Mouse (Mus musculus) hindbrain, postnatal 0 days (tissue): ENCODE results near the gene Olfr589. TPM values are rescaled to one million over a fixed set of nuclear protein-coding genes. Genes with fewer than 3 reads are reported as not detected.
A peak's percentile ranks its signal among the peaks of the same experiment; 100 is the strongest.
"Not testable (repeated sequence)": the region's sequence is repeated elsewhere in the genome, so short reads cannot be mapped to it uniquely, and the experiment has no call there.

ENCODE experiments used
- ATAC-seq: fragments of 200-750 bp; cut with Nextera tagmentation; 2 replicates; pipeline ENCODE4 v1.8.0; 2017; ENCODE audit warnings: mild to moderate bottlenecking, moderate TSS enrichment, moderate library complexity
- DNase-seq: peaks from one replicate; pipeline ENCODE4 v3.0.0-alpha.2; 2015; ENCODE audit warnings: low spot score
- H3K27ac ChIP-seq: fragments of 300-500 bp; sonication (generic); 2 replicates; pipeline ENCODE4 v1.5.1; 2014; ENCODE audit warnings: mild to moderate bottlenecking
- H3K27me3 ChIP-seq: fragments of 300-500 bp; sonication (generic); 2 replicates; pipeline ENCODE4 v1.6.1; 2014; ENCODE audit warnings: low read length, mixed read lengths; ENCODE audit not compliant: insufficient read depth
- H3K36me3 ChIP-seq: fragments of 300-500 bp; sonication (generic); 2 replicates; pipeline ENCODE4 v1.6.1; 2014; ENCODE audit warnings: low read length, mixed read lengths; ENCODE audit not compliant: insufficient read depth
- H3K4me1 ChIP-seq: fragments of 300-500 bp; sonication (generic); 2 replicates; pipeline ENCODE4 v1.6.1; 2014; ENCODE audit warnings: antibody characterized with exemption, low read length, mixed read lengths; ENCODE audit not compliant: insufficient read depth
- H3K4me2 ChIP-seq: fragments of 300-500 bp; sonication (generic); 2 replicates; pipeline ENCODE4 v1.6.1; 2014; ENCODE audit warnings: low read depth, mild to moderate bottlenecking, low read length, moderate library complexity, mixed read lengths
- H3K4me3 ChIP-seq: fragments of 300-500 bp; sonication (generic); 2 replicates; pipeline ENCODE4 v1.5.1; 2014; ENCODE audit warnings: low read length
- H3K9ac ChIP-seq: fragments of 300-500 bp; sonication (generic); replicated peaks from 2 replicates; pipeline ENCODE4 v1.6.1; 2014; ENCODE audit warnings: mild to moderate bottlenecking, low read length, moderate library complexity, mixed read lengths
- H3K9me3 ChIP-seq: fragments of 300-500 bp; sonication (generic); 2 replicates; pipeline ENCODE4 v1.6.1; 2016; ENCODE audit warnings: low read length, mixed read lengths
- CTCF ChIP-seq: IDR thresholded peaks from 2 replicates; pipeline ENCODE4 v1.5.1; 2016; ENCODE audit warnings: antibody characterized with exemption, control low read depth, low read depth
- WGBS: fragments of 180-500 bp; shearing (Covaris S2); extraction: QIAGEN DNeasy Blood & Tissue Kit; methylation state at CpG from one replicate; pipeline ENCODE4 v1.1.7; 2014; 5-methylcytosine and 5-hydroxymethylcytosine counted together
- polyA plus RNA-seq: library from polyadenylated mRNA; unstranded; fragments of >200 nt; fragmentation: Nextera tagmentation; extraction: Ambion mirVana; gene quantifications from 2 replicates; pipeline ENCODE4 v1.2.1, GENCODE M21; 2015
- total RNA-seq: library from RNA; depleted of rRNA; stranded (reverse); fragments of >200 nt; gene quantifications from 2 replicates; pipeline ENCODE4 v1.2.3, GENCODE M21; 2014; rRNA removed

Olfr589 gene
- total RNA-seq (not detected in 2 replicates), polyA plus RNA-seq (not detected in 2 replicates)

- H3K27me3 ChIP-seq: no peaks in the 10 kb centered on the region
- H3K4me1 ChIP-seq: no peaks in the 10 kb centered on the region
- no peaks in the 10 kb centered on the region for H3K36me3 ChIP-seq
- no peak within 1 kb of the TSS for H3K9ac ChIP-seq
- no peak within 1 kb of the TSS for H3K4me2 ChIP-seq
- no peak within 1 kb of the TSS for H3K27ac ChIP-seq
- WGBS: 64% methylated on average over 2 of the region's 2 CpGs
- H3K4me3 ChIP-seq: no peak within 1 kb of the TSS
- no peak for TF ChIP-seq CTCF
- ATAC-seq: no peak
- no peak for DNase-seq
- no peaks in the 10 kb centered on the region for H3K9me3 ChIP-seq
Measured at GRCm38 (mm10) chr7:103156256-103156655, at the start of gene Olfr589. Gene Olfr589, minus strand, starts transcription at chr7:103156356.

- not testable (repeated sequence) for H3K4me3 ChIP-seq, H3K27me3 ChIP-seq, H3K27ac ChIP-seq, ATAC-seq, H3K9ac ChIP-seq, DNase-seq, H3K4me1 ChIP-seq, H3K9me3 ChIP-seq, H3K36me3 ChIP-seq, H3K4me2 ChIP-seq
- WGBS: 72% methylated on average over 1 of the region's 1 CpGs
Measured at GRCm38 (mm10) chr7:103184503-103184902, 28.3 kb upstream of the Olfr589 start, which contains the start of gene Olfr592. Gene Olfr592, plus strand, starts transcription at chr7:103184803.

- Histone ChIP-seq H3K9me3 (peaks cover 7% of the 10 kb centered on the region; the same call in 1 of the 2 replicates), H3K36me3 (no peaks in the 10 kb centered on the region), H3K4me1 (no peaks in the 10 kb centered on the region), H3K9ac (no peak within 1 kb of the TSS), H3K27ac (no peak within 1 kb of the TSS), H3K27me3 (no peaks in the 10 kb centered on the region), H3K4me3 (no peak within 1 kb of the TSS), H3K4me2 (no peak within 1 kb of the TSS)
- no peak for TF ChIP-seq CTCF
- no peak for DNase-seq
- WGBS: 84% methylated on average over 1 of the region's 1 CpGs
- no peak for ATAC-seq
Measured at GRCm38 (mm10) chr7:103178240-103178639, 22.1 kb upstream of the Olfr589 start, which contains the start of gene Olfr591. Gene Olfr591, minus strand, starts transcription at chr7:103178340.

GRCm38 (mm10) chr7:103169697-103170096, 13.5 kb upstream of the Olfr589 start:
- Histone ChIP-seq H3K36me3 (no peaks in the 10 kb centered on the region), H3K9me3 (no peaks in the 10 kb centered on the region)
- no peak for ATAC-seq

GRCm38 (mm10) chr7:103140579-103140978, 15.6 kb downstream of the Olfr589 start, which contains the start of gene Olfr588-ps1:
Gene Olfr588-ps1, plus strand, starts transcription at chr7:103140879.
- no peak within 1 kb of the TSS for H3K4me3 ChIP-seq
- no peaks in the 10 kb centered on the region for H3K36me3 ChIP-seq
- no peaks in the 10 kb centered on the region for H3K27me3 ChIP-seq
- H3K9me3 ChIP-seq: no peaks in the 10 kb centered on the region
- H3K9ac ChIP-seq: no peak within 1 kb of the TSS
- 83% methylated on average over 1 of the region's 1 CpGs for WGBS
- H3K4me1 ChIP-seq: no peaks in the 10 kb centered on the region
- no peak for ATAC-seq
- DNase-seq: no peak
- TF ChIP-seq CTCF: no peak
- no peak within 1 kb of the TSS for H3K27ac ChIP-seq
- H3K4me2 ChIP-seq: no peak within 1 kb of the TSS

More at GRCm38 (mm10) chr7:103169697-103170096, 13.5 kb upstream of the Olfr589 start:
- no peak for TF ChIP-seq CTCF
- Histone ChIP-seq H3K27me3 (no peaks in the 10 kb centered on the region), H3K4me2 (no peak overlapping the region), H3K9ac (no peak overlapping the region), H3K4me1 (no peaks in the 10 kb centered on the region), H3K4me3 (no peak overlapping the region), H3K27ac (no peak overlapping the region)
- DNase-seq: no peak
- 79% methylated on average over 5 of the region's 5 CpGs for WGBS

DNA sequence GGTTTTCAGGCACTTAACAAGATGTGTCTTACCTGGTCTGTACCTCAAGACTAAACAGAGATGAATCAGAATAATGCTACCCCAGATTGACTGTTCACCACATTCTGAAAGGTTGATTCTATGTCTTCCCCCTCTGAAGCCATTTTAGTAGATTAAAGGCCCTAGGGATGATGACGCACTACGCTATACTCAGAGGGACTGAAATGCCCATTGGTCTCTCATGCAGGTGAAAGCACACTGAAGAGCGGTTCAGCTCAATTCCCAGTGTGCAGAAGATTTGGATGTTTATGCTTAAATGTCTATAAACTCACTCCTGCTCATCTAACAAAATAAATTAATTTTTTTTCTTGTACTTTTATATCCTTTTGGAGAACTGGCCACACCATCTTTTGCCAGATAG, 30.6 kb downstream of the Olfr589 start, which contains the start of gene Olfr586:
Olfr586 (minus strand) TSS at position 101 of the 400 bp plus-strand sequence.
- no peaks in the 10 kb centered on the region for H3K36me3 ChIP-seq
- no peak within 1 kb of the TSS for H3K4me3 ChIP-seq
- DNase-seq (no peak), ATAC-seq (no peak)
- no peaks in the 10 kb centered on the region for H3K9me3 ChIP-seq
- no peak within 1 kb of the TSS for H3K4me2 ChIP-seq
- no peak within 1 kb of the TSS for H3K27ac ChIP-seq
- 91% methylated on average over 3 of the region's 3 CpGs for WGBS
- H3K4me1 ChIP-seq: no peaks in the 10 kb centered on the region
- H3K9ac ChIP-seq: no peak within 1 kb of the TSS
- H3K27me3 ChIP-seq: no peaks in the 10 kb centered on the region
- no peak for TF ChIP-seq CTCF

DNA sequence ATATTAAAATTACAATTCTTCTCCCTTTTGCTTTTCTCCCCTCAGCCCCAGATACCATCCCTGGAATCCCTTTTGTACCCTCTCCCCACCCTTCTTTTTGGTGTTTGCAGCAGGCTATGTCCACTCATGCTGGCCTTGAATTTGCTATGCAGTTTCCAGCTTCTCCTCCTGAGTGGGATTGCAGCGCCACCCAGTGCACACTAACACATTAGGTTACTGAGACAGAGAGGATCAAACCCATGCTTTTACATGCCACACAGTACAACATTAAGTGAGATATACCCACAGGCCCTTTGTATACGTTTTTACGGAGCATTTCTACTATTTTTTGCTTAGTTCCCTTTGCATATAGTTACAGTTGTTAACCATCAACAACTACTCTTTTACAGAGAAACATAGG, 36.8 kb downstream of the Olfr589 start:
- no peak overlapping the region for H3K9ac ChIP-seq
- DNase-seq (peak; percentile 33), ATAC-seq (no peak)
- TF ChIP-seq CTCF: peak; percentile 54
- no peaks in the 10 kb centered on the region for H3K27me3 ChIP-seq
- no peak overlapping the region for H3K4me2 ChIP-seq
- no peak overlapping the region for H3K27ac ChIP-seq
- WGBS: 51% methylated on average over 3 of the region's 3 CpGs
- no peak overlapping the region for H3K4me3 ChIP-seq
- H3K9me3 ChIP-seq: no peaks in the 10 kb centered on the region
- no peaks in the 10 kb centered on the region for H3K36me3 ChIP-seq
- no peaks in the 10 kb centered on the region for H3K4me1 ChIP-seq

Other genes with a start within 250 kb of the Olfr589 start
- gene Olfr571, start 238.8 kb downstream of the Olfr589 start, total RNA-seq: not detected in 2 replicates
- not detected in 2 replicates for gene Olfr571, start 238.8 kb downstream of the Olfr589 start, polyA plus RNA-seq
- not detected in 2 replicates for gene Olfr572, start 231.9 kb downstream of the Olfr589 start, total RNA-seq
- not detected in 2 replicates for gene Olfr572, start 231.9 kb downstream of the Olfr589 start, polyA plus RNA-seq
- gene Olfr573-ps1, start 213.8 kb downstream of the Olfr589 start, total RNA-seq: not detected in 2 replicates
- gene Olfr573-ps1, start 213.8 kb downstream of the Olfr589 start, polyA plus RNA-seq: not detected in 2 replicates
- not detected in 2 replicates for gene Olfr574, start 207.9 kb downstream of the Olfr589 start, total RNA-seq
- not detected in 2 replicates for gene Olfr574, start 207.9 kb downstream of the Olfr589 start, polyA plus RNA-seq
- not detected in 2 replicates for gene Olfr575, start 197.6 kb downstream of the Olfr589 start, total RNA-seq
- gene Olfr575, start 197.6 kb downstream of the Olfr589 start, polyA plus RNA-seq: not detected in 2 replicates
- not detected in 2 replicates for gene Olfr576, start 193.7 kb downstream of the Olfr589 start, total RNA-seq
- gene Olfr576, start 193.7 kb downstream of the Olfr589 start, polyA plus RNA-seq: not detected in 2 replicates
- gene Olfr577, start 180.4 kb downstream of the Olfr589 start, total RNA-seq: not detected in 2 replicates
- not detected in 2 replicates for gene Olfr577, start 180.4 kb downstream of the Olfr589 start, polyA plus RNA-seq
- gene Olfr578, start 167.0 kb downstream of the Olfr589 start, total RNA-seq: not detected in 2 replicates
- gene Olfr578, start 167.0 kb downstream of the Olfr589 start, polyA plus RNA-seq: not detected in 2 replicates
- not detected in 2 replicates for gene Olfr582, start 118.3 kb downstream of the Olfr589 start, total RNA-seq
- gene Olfr582, start 118.3 kb downstream of the Olfr589 start, polyA plus RNA-seq: not detected in 2 replicates
- gene Olfr583, start 105.1 kb downstream of the Olfr589 start, total RNA-seq: not detected in 2 replicates
- gene Olfr583, start 105.1 kb downstream of the Olfr589 start, polyA plus RNA-seq: not detected in 2 replicates
- gene Olfr584, start 74.5 kb downstream of the Olfr589 start, total RNA-seq: not detected in 2 replicates
- gene Olfr584, start 74.5 kb downstream of the Olfr589 start, polyA plus RNA-seq: not detected in 2 replicates
- gene Olfr585, start 58.6 kb downstream of the Olfr589 start, total RNA-seq: not detected in 2 replicates
- gene Olfr585, start 58.6 kb downstream of the Olfr589 start, polyA plus RNA-seq: not detected in 2 replicates
- not detected in 2 replicates for gene Olfr586, start 30.7 kb downstream of the Olfr589 start, total RNA-seq
- not detected in 2 replicates for gene Olfr586, start 30.7 kb downstream of the Olfr589 start, polyA plus RNA-seq
- not detected in 2 replicates for gene Olfr588-ps1, start 15.5 kb downstream of the Olfr589 start, total RNA-seq
- gene Olfr588-ps1, start 15.5 kb downstream of the Olfr589 start, polyA plus RNA-seq: not detected in 2 replicates
- gene Olfr591, start 22.0 kb upstream of the Olfr589 start, total RNA-seq: not detected in 2 replicates
- not detected in 2 replicates for gene Olfr591, start 22.0 kb upstream of the Olfr589 start, polyA plus RNA-seq
- not detected in 2 replicates for gene Olfr592, start 28.4 kb upstream of the Olfr589 start, total RNA-seq
- gene Olfr592, start 28.4 kb upstream of the Olfr589 start, polyA plus RNA-seq: not detected in 2 replicates
- not detected in 2 replicates for gene Olfr593, start 55.5 kb upstream of the Olfr589 start, total RNA-seq
- gene Olfr593, start 55.5 kb upstream of the Olfr589 start, polyA plus RNA-seq: not detected in 2 replicates
- not detected in 2 replicates for gene Olfr594, start 60.6 kb upstream of the Olfr589 start, total RNA-seq
- gene Olfr594, start 60.6 kb upstream of the Olfr589 start, polyA plus RNA-seq: not detected in 2 replicates
- gene Usp17ld, start 96.1 kb upstream of the Olfr589 start, total RNA-seq: not detected in 2 replicates
- not detected in 2 replicates for gene Usp17ld, start 96.1 kb upstream of the Olfr589 start, polyA plus RNA-seq
- not detected in 2 replicates for gene Olfr596, start 149.3 kb upstream of the Olfr589 start, total RNA-seq
- gene Olfr596, start 149.3 kb upstream of the Olfr589 start, polyA plus RNA-seq: not detected in 2 replicates
- not detected in 2 replicates for gene Olfr597, start 160.0 kb upstream of the Olfr589 start, total RNA-seq
- gene Olfr597, start 160.0 kb upstream of the Olfr589 start, polyA plus RNA-seq: not detected in 2 replicates
- not detected in 2 replicates for gene Olfr598, start 167.2 kb upstream of the Olfr589 start, total RNA-seq
- not detected in 2 replicates for gene Olfr598, start 167.2 kb upstream of the Olfr589 start, polyA plus RNA-seq
- not detected in 2 replicates for gene Olfr599, start 179.6 kb upstream of the Olfr589 start, total RNA-seq
- gene Olfr599, start 179.6 kb upstream of the Olfr589 start, polyA plus RNA-seq: not detected in 2 replicates
- not detected in 2 replicates for gene Olfr600, start 193.3 kb upstream of the Olfr589 start, total RNA-seq
- not detected in 2 replicates for gene Olfr600, start 193.3 kb upstream of the Olfr589 start, polyA plus RNA-seq
- gene Olfr601, start 206.3 kb upstream of the Olfr589 start, total RNA-seq: not detected in 2 replicates
- gene Olfr601, start 206.3 kb upstream of the Olfr589 start, polyA plus RNA-seq: not detected in 2 replicates
- gene Olfr603, start 229.8 kb upstream of the Olfr589 start, total RNA-seq: not detected in 2 replicates
- gene Olfr603, start 229.8 kb upstream of the Olfr589 start, polyA plus RNA-seq: not detected in 2 replicates